Mouse (Mus musculus): ENCODE results near the gene Hadhb. TPM values are rescaled to one million over a fixed set of nuclear protein-coding genes. Genes with fewer than 3 reads are reported as not detected.
A peak's percentile ranks its signal among the peaks of the same experiment; 100 is the strongest.

Gene Hadhb
- polyA plus RNA-seq, 1 experiment from 2014 or later, result 107 TPM

GRCm38 (mm10) chr5:30232271-30232971, 77.4 kb downstream of the Hadhb start, which contains the start of gene Selenoi:
TSS of gene Selenoi (plus strand) at chr5:30232581.
- H3K9ac ChIP-seq (ENCODE audit: low read length), result peak within 1 kb of the TSS; percentile 79
- peak; percentile 100 for DNase-seq (ENCODE audit: low spot score, missing footprints)
- peak; percentile 100 for ATAC-seq (ENCODE audit: low FRiP score)
- H3K27me3 ChIP-seq (ENCODE audit: control insufficient read depth, insufficient read depth, low read length), result no peaks in the 10 kb centered on the region
- H3K4me2 ChIP-seq, result peak within 1 kb of the TSS; percentile 83
- whole genome bisulfite sequencing, result under 1% methylated on average over 71 of the region's 71 CpGs
- peaks cover 13% of the 10 kb centered on the region for H3K4me1 ChIP-seq (ENCODE audit: control insufficient read depth, insufficient read depth, low read length)
- H3K27ac ChIP-seq (ENCODE audit: low read depth, low read length), result peak within 1 kb of the TSS; percentile 80
- H3K4me3 ChIP-seq (ENCODE audit: low read depth, low read length), result peak within 1 kb of the TSS; percentile 80
- H3K36me3 ChIP-seq (ENCODE audit: control insufficient read depth, insufficient read depth, low read length), result no peaks in the 10 kb centered on the region
- H3K9me3 ChIP-seq (ENCODE audit: control insufficient read depth, low read length), result no peaks in the 10 kb centered on the region

GRCm38 (mm10) chr5:30233042-30233441, 78.0 kb downstream of the Hadhb start:
- H3K27me3 ChIP-seq (ENCODE audit: control insufficient read depth, insufficient read depth, low read length), result no peaks in the 10 kb centered on the region
- H3K4me1 ChIP-seq (ENCODE audit: control insufficient read depth, insufficient read depth, low read length), result peaks cover 13% of the 10 kb centered on the region
- ATAC-seq (ENCODE audit: low FRiP score) (no peak), DNase-seq (ENCODE audit: low spot score, missing footprints) (peak; percentile 94)
- peak overlapping the region; percentile 83 for H3K4me2 ChIP-seq
- peak overlapping the region; percentile 80 for H3K27ac ChIP-seq (ENCODE audit: low read depth, low read length)
- no peaks in the 10 kb centered on the region for H3K9me3 ChIP-seq (ENCODE audit: control insufficient read depth, low read length)
- H3K9ac ChIP-seq (ENCODE audit: low read length), result peak overlapping the region; percentile 79
- H3K36me3 ChIP-seq (ENCODE audit: control insufficient read depth, insufficient read depth, low read length), result no peaks in the 10 kb centered on the region
- H3K4me3 ChIP-seq (ENCODE audit: low read depth, low read length), result peak overlapping the region; percentile 80
- 4% methylated on average over 15 of the region's 15 CpGs for WGBS

GRCm38 (mm10) chr5:30233979-30234378, 78.9 kb downstream of the Hadhb start:
- Histone ChIP-seq H3K9ac (ENCODE audit: low read length) (no peak overlapping the region), H3K4me3 (ENCODE audit: low read depth, low read length) (peak overlapping the region; percentile 80; the same call in 1 of the 2 replicates), H3K27ac (ENCODE audit: low read depth, low read length) (no peak overlapping the region), H3K27me3 (ENCODE audit: control insufficient read depth, insufficient read depth, low read length) (no peaks in the 10 kb centered on the region), H3K9me3 (ENCODE audit: control insufficient read depth, low read length) (no peaks in the 10 kb centered on the region), H3K4me2 (peak overlapping the region; percentile 83; the same call in 1 of the 2 replicates), H3K36me3 (ENCODE audit: control insufficient read depth, insufficient read depth, low read length) (no peaks in the 10 kb centered on the region), H3K4me1 (ENCODE audit: control insufficient read depth, insufficient read depth, low read length) (peaks cover 13% of the 10 kb centered on the region)
- 81% methylated on average over 8 of the region's 8 CpGs for WGBS
- ATAC-seq (ENCODE audit: low FRiP score), result no peak
- DNase-seq (ENCODE audit: low spot score, missing footprints), result peak; percentile 81

MicroRNA genes within 50 kb of the gene (microRNA counts, 519-probe panel; counts per million panel counts)
- not detected for microRNA mmu-miR-1960

Small RNAs within 50 kb of the gene (microRNA-seq; reads per million reads assigned to microRNA genes)
- gene Mir1960, result 1.9 reads per million, percentile 3 among the genes with 10 or more reads in this experiment

Other genes starting within 250 kb of the Hadhb start
- 0.07 TPM in 1 of 2 replicates, not detected in the other for gene Il6, start 142.1 kb upstream of the Hadhb start, polyA plus RNA-seq (2014; fragmentation: Nextera tagmentation; extraction: Ambion mirVana)
- gene Tyms, start 81.6 kb upstream of the Hadhb start, polyA plus RNA-seq (2014; fragmentation: Nextera tagmentation; extraction: Ambion mirVana), result 268 and 278 TPM in 2 replicates
- 14.3 and 15.3 TPM in 2 replicates for gene Garem2, start 50.1 kb upstream of the Hadhb start, polyA plus RNA-seq (2014; fragmentation: Nextera tagmentation; extraction: Ambion mirVana)
- gene 3110082J24Rik, start 49.2 kb upstream of the Hadhb start, polyA plus RNA-seq (2014; fragmentation: Nextera tagmentation; extraction: Ambion mirVana), result 3.7 and 4.5 TPM in 2 replicates
- gene Hadha, start 86 bp upstream of the Hadhb start, polyA plus RNA-seq (2014; fragmentation: Nextera tagmentation; extraction: Ambion mirVana), result 75.1 and 87.0 TPM in 2 replicates
- gene Adgrf3, start 50.5 kb downstream of the Hadhb start, polyA plus RNA-seq (2014; fragmentation: Nextera tagmentation; extraction: Ambion mirVana), result not detected in 2 replicates
- 21.8 and 22.0 TPM in 2 replicates for gene Selenoi, start 77.3 kb downstream of the Hadhb start, polyA plus RNA-seq (2014; fragmentation: Nextera tagmentation; extraction: Ambion mirVana)
- 0.68 and 0.73 TPM in 2 replicates for gene Drc1, start 126.1 kb downstream of the Hadhb start, polyA plus RNA-seq (2014; fragmentation: Nextera tagmentation; extraction: Ambion mirVana)

Data from midbrain, embryonic 11.5 days (tissue).